25 mouse cellular contexts compared by ENCODE assay signal in genomic region chr11:64207358-64207864, GRCm38 (mm10).
DNase-seq lines count a peak whose midpoint lies in the region; ATAC-seq and TF ChIP-seq lines count a peak whose summit lies in the region.
"Had no signal": no experiment of that assay in that cellular context is flagged by ENCODE, and none has a peak within 500 bp of the region (broad histone marks: within the 10 kb centered on the region; RNA-seq: fewer than 3 reads in every experiment).

No protein-coding gene starts in this region.

- H3K4me1 ChIP-seq in hindbrain, embryonic 14.5 days (replicated peaks; ENCODE audit: control insufficient read depth, insufficient read depth, low read length) = no peaks in the 10 kb centered on the region
- peaks cover 20% of the 10 kb centered on the region for H3K4me1 ChIP-seq in hindbrain, embryonic 10.5 days (replicated peaks)
- no peaks in the 10 kb centered on the region for H3K4me1 ChIP-seq in midbrain, postnatal 0 days (ENCODE audit: insufficient read depth, low read length)
- no peaks in the 10 kb centered on the region for H3K4me1 ChIP-seq in midbrain, embryonic 11.5 days (ENCODE audit: control insufficient read depth, insufficient read depth, low read length)
- H3K4me1 ChIP-seq: embryonic facial prominence, embryonic 12.5 days had no signal

- no peaks in the 10 kb centered on the region for H3K27me3 ChIP-seq in hindbrain, embryonic 14.5 days (ENCODE audit: control insufficient read depth, insufficient read depth, low read length)
- no peaks in the 10 kb centered on the region for H3K27me3 ChIP-seq in hindbrain, embryonic 10.5 days (ENCODE audit: insufficient read depth, poor library complexity, severe bottlenecking)
- peaks cover 3% of the 10 kb centered on the region; the same call in 1 of the 2 replicates for H3K27me3 ChIP-seq in midbrain, postnatal 0 days (ENCODE audit: insufficient read depth, low read length)
- H3K27me3 ChIP-seq in midbrain, embryonic 11.5 days (ENCODE audit: control insufficient read depth, insufficient read depth, low read length) = no peaks in the 10 kb centered on the region
- H3K27me3 ChIP-seq: embryonic facial prominence, embryonic 12.5 days; limb, embryonic 13.5 days had no signal

- H3K9ac ChIP-seq in hindbrain, embryonic 14.5 days = no peak overlapping the region
- no peak overlapping the region for H3K9ac ChIP-seq in midbrain, postnatal 0 days (replicated peaks; ENCODE audit: low read length, poor library complexity, severe bottlenecking)
- H3K9ac ChIP-seq in midbrain, embryonic 11.5 days (ENCODE audit: low read length) = no peak overlapping the region
- H3K9ac ChIP-seq: embryonic facial prominence, embryonic 12.5 days; limb, embryonic 13.5 days had no signal

- H3K4me2 ChIP-seq in hindbrain, embryonic 14.5 days (replicated peaks) = no peak overlapping the region
- H3K4me2 ChIP-seq in midbrain, postnatal 0 days (ENCODE audit: low read depth, low read length, poor library complexity, severe bottlenecking) = no peak overlapping the region
- H3K4me2 ChIP-seq in midbrain, embryonic 11.5 days = no peak overlapping the region
- H3K4me2 ChIP-seq: embryonic facial prominence, embryonic 12.5 days; limb, embryonic 13.5 days; liver, embryonic 11.5 days had no signal

- peak; percentile 44 for DNase-seq in hindbrain, embryonic 14.5 days (ENCODE audit: low spot score)
- DNase-seq in hindbrain, embryonic 10.5 days (ENCODE audit: low spot score) = no peak
- DNase-seq in midbrain, postnatal 0 days (ENCODE audit: low spot score) = peak; percentile 50
- no peak for DNase-seq in midbrain, embryonic 11.5 days (ENCODE audit: low spot score, missing footprints)
- peak; percentile 78 for DNase-seq in brain, embryonic 14.5 days (ENCODE audit: low read depth)
- peak; percentile 43 for DNase-seq in retina, embryonic 14.5 days (ENCODE audit: low spot score)
- DNase-seq in spleen, adult 12 weeks (ENCODE audit: low spot score) = no peak
- no peak for DNase-seq in urinary bladder, postnatal 4 days (ENCODE audit: low spot score in 2 of 2)
- DNase-seq: adrenal gland, adult 8-10 months; cerebellum, adult 11 months; cerebellum, adult 9-10 months; cerebellum, postnatal 36 days; gastrocnemius, postnatal 14 days; heart, postnatal 14 days; kidney, adult 11 months; kidney, postnatal 14 days; layer of hippocampus, adult 9-11 months; lung, postnatal 36 days; right cerebral cortex, postnatal 4 days; thymus, postnatal 4 days had no signal

- no peaks in the 10 kb centered on the region for H3K9me3 ChIP-seq in hindbrain, embryonic 14.5 days (ENCODE audit: control insufficient read depth, low read length)
- no peaks in the 10 kb centered on the region for H3K9me3 ChIP-seq in hindbrain, embryonic 10.5 days
- H3K9me3 ChIP-seq in midbrain, postnatal 0 days (ENCODE audit: low read length) = no peaks in the 10 kb centered on the region
- H3K9me3 ChIP-seq in midbrain, embryonic 11.5 days (ENCODE audit: control insufficient read depth, low read length) = no peaks in the 10 kb centered on the region
- H3K9me3 ChIP-seq: embryonic facial prominence, embryonic 12.5 days; limb, embryonic 13.5 days; megakaryocyte, embryonic 14.5 days had no signal

- no peak overlapping the region for H3K27ac ChIP-seq in hindbrain, embryonic 14.5 days
- H3K27ac ChIP-seq in hindbrain, embryonic 10.5 days = no peak overlapping the region
- no peak overlapping the region for H3K27ac ChIP-seq in midbrain, postnatal 0 days (ENCODE audit: low read depth, low read length)
- no peak overlapping the region for H3K27ac ChIP-seq in midbrain, embryonic 11.5 days (ENCODE audit: low read depth, low read length)
- H3K27ac ChIP-seq: embryonic facial prominence, embryonic 12.5 days; limb, embryonic 13.5 days had no signal

- no peak overlapping the region for H3K4me3 ChIP-seq in hindbrain, embryonic 14.5 days (replicated peaks; ENCODE audit: low read length)
- no peak overlapping the region for H3K4me3 ChIP-seq in hindbrain, embryonic 10.5 days
- no peak overlapping the region for H3K4me3 ChIP-seq in midbrain, postnatal 0 days (ENCODE audit: low read depth, low read length)
- H3K4me3 ChIP-seq in midbrain, embryonic 11.5 days (ENCODE audit: low read depth, low read length) = no peak overlapping the region
- H3K4me3 ChIP-seq: embryonic facial prominence, embryonic 12.5 days; limb, embryonic 13.5 days; megakaryocyte, embryonic 14.5 days had no signal

- no peak for TF ChIP-seq POLR2A in brain, embryonic 14.5 days (IDR thresholded peaks at IDR 0.05; ENCODE audit: borderline replicate concordance, extremely low read depth, insufficient read depth, insufficient read length, poor library complexity, severe bottlenecking)

- no peaks in the 10 kb centered on the region for H3K36me3 ChIP-seq in hindbrain, embryonic 14.5 days (replicated peaks; ENCODE audit: control insufficient read depth, insufficient read depth)
- H3K36me3 ChIP-seq in hindbrain, embryonic 10.5 days = no peaks in the 10 kb centered on the region
- H3K36me3 ChIP-seq in midbrain, postnatal 0 days (ENCODE audit: insufficient read depth, low read length) = no peaks in the 10 kb centered on the region
- no peaks in the 10 kb centered on the region for H3K36me3 ChIP-seq in midbrain, embryonic 11.5 days (ENCODE audit: control insufficient read depth, insufficient read depth, low read length)
- H3K36me3 ChIP-seq: embryonic facial prominence, embryonic 12.5 days; limb, embryonic 13.5 days had no signal

- WGBS in hindbrain, embryonic 14.5 days = 51% methylated on average over 4 of the region's 4 CpGs
- WGBS in hindbrain, embryonic 10.5 days = 84% methylated on average over 4 of the region's 4 CpGs
- 51% methylated on average over 4 of the region's 4 CpGs for WGBS in midbrain, postnatal 0 days
- WGBS in midbrain, embryonic 11.5 days = 71% methylated on average over 4 of the region's 4 CpGs

- no peak for TF ChIP-seq CTCF in midbrain, postnatal 0 days (IDR thresholded peaks at IDR 0.05)
- TF ChIP-seq CTCF in brain, embryonic 14.5 days (IDR thresholded peaks at IDR 0.05; ENCODE audit: borderline replicate concordance, extremely low read depth, insufficient read depth, insufficient read length) = no peak

- ATAC-seq in hindbrain, embryonic 14.5 days (ENCODE audit: low FRiP score) = peak; percentile 27; the same call in 1 of the 2 replicates
- ATAC-seq in midbrain, postnatal 0 days (ENCODE audit: low FRiP score) = no peak
- no peak for ATAC-seq in midbrain, embryonic 11.5 days (ENCODE audit: low FRiP score)
- ATAC-seq: CD4-positive, CD25-positive, alpha-beta regulatory T cell, adult 4 months had no signal

Comparison
In these comparisons a context has a peak if more than half of its experiments do, and no peak if none do; other contexts are left out.
1. DNase-seq: peak in hindbrain, embryonic 14.5 days (single experiment), midbrain, postnatal 0 days (single experiment), brain, embryonic 14.5 days (single experiment) and retina, embryonic 14.5 days (single experiment); none in hindbrain, embryonic 10.5 days (single experiment), midbrain, embryonic 11.5 days (single experiment), spleen, adult 12 weeks (single experiment) and urinary bladder, postnatal 4 days (0 of 2).